Mouse (Mus musculus): ENCODE measurements around the gene Aebp2. TPM values are rescaled to one million over a fixed set of nuclear protein-coding genes. Genes with fewer than 3 reads are reported as not detected.

The Aebp2 gene
- total RNA-seq, 2 experiments from 2014 or later, result 63.1 TPM

GRCm38 (mm10) chr6:140692160-140692559 is 69.7 kb downstream of the Aebp2 start:
- DNase-seq (ENCODE audit: low spot score in 2 of 2), result no peak

GRCm38 (mm10) chr6:140696192-140696879 is 73.9 kb downstream of the Aebp2 start:
- DNase-seq (ENCODE audit: low spot score in 2 of 2), result no peak

GRCm38 (mm10) chr6:140697994-140698393 is 75.5 kb downstream of the Aebp2 start:
- no peak for DNase-seq (ENCODE audit: low spot score in 2 of 2)

GRCm38 (mm10) chr6:140698596-140698995 is 76.1 kb downstream of the Aebp2 start:
- DNase-seq (ENCODE audit: low spot score in 2 of 2), result no peak

GRCm38 (mm10) chr6:140701259-140701658 is 78.8 kb downstream of the Aebp2 start:
- DNase-seq (ENCODE audit: low spot score in 2 of 2), result no peak

GRCm38 (mm10) chr6:140705132-140705531 is 82.7 kb downstream of the Aebp2 start:
- no peak for DNase-seq (ENCODE audit: low spot score in 2 of 2)

- DNase-seq (ENCODE audit: low spot score in 2 of 2), result no peak
Measured at GRCm38 (mm10) chr6:140706056-140706455, 83.6 kb downstream of the Aebp2 start.

- no peak for DNase-seq (ENCODE audit: low spot score in 2 of 2)
Measured at GRCm38 (mm10) chr6:140708059-140708458, 85.6 kb downstream of the Aebp2 start.

- no peak for DNase-seq (ENCODE audit: low spot score in 2 of 2)
Measured at GRCm38 (mm10) chr6:140709415-140710107, 87.1 kb downstream of the Aebp2 start.

- peak; percentile 14 to 17 for DNase-seq (ENCODE audit: low spot score in 2 of 2)
Measured at GRCm38 (mm10) chr6:140712754-140713153, 90.3 kb downstream of the Aebp2 start.

- DNase-seq (ENCODE audit: low spot score in 2 of 2), result peak; percentile 26 to 57
Measured at GRCm38 (mm10) chr6:140714905-140715365, 92.5 kb downstream of the Aebp2 start.

GRCm38 (mm10) chr6:140722058-140722457 is 99.6 kb downstream of the Aebp2 start:
- no peak for DNase-seq (ENCODE audit: low spot score in 2 of 2)

Other genes starting within 250 kb of the Aebp2 start
- gene Plekha5, start 198.6 kb upstream of the Aebp2 start, total RNA-seq (2021), result 10 to 100 TPM; 51.4 to 67.5 TPM
- not detected for gene Gm11077, start 106.6 kb downstream of the Aebp2 start, total RNA-seq (2021)